Mouse (Mus musculus) lung, embryonic 16.5 days (tissue): ENCODE data around the gene Ppp1r1b. TPM values are rescaled to one million over a fixed set of nuclear protein-coding genes. Genes with fewer than 3 reads are reported as not detected.
A peak's percentile ranks its signal among the peaks of the same experiment; 100 is the strongest.
"Not testable (repeated sequence)": the region's sequence is repeated elsewhere in the genome, so short reads cannot be mapped to it uniquely, and the experiment has no call there.

Experiments used
- ATAC-seq: fragments of 200-750 bp; cut with Nextera tagmentation; 2 replicates; pipeline ENCODE4 v1.8.0; 2017; ENCODE audit warnings: low read depth, mild to moderate bottlenecking, moderate library complexity
- H3K27ac ChIP-seq: fragments of 300-500 bp; sonication (generic); 2 replicates; pipeline ENCODE4 v1.5.1; 2014; ENCODE audit warnings: mild to moderate bottlenecking, control low read depth, low read length
- H3K27me3 ChIP-seq: fragments of 300-500 bp; sonication (generic); 2 replicates; pipeline ENCODE4 v1.6.1; 2014; ENCODE audit warnings: low read depth, low read length, mixed read lengths; ENCODE audit not compliant: control insufficient read depth, insufficient read depth
- H3K36me3 ChIP-seq: fragments of 300-500 bp; sonication (generic); 2 replicates; pipeline ENCODE4 v1.6.1; 2014; ENCODE audit warnings: low read length; ENCODE audit not compliant: control insufficient read depth, insufficient read depth
- H3K4me1 ChIP-seq: fragments of 300-500 bp; sonication (generic); replicated peaks from 2 replicates; pipeline ENCODE4 v1.6.1; 2014; ENCODE audit warnings: low read length, mixed read lengths; ENCODE audit not compliant: control insufficient read depth, insufficient read depth
- H3K4me2 ChIP-seq: fragments of 300-500 bp; sonication (generic); 2 replicates; pipeline ENCODE4 v1.6.1; 2014; ENCODE audit warnings: low read depth, low read length, control low read depth
- H3K4me3 ChIP-seq: fragments of 300-500 bp; sonication (generic); 2 replicates; pipeline ENCODE4 v1.5.1; 2014; ENCODE audit warnings: mild to moderate bottlenecking, low read length, control low read depth
- H3K9ac ChIP-seq: fragments of 300-500 bp; sonication (generic); 2 replicates; pipeline ENCODE4 v1.6.1; 2014; ENCODE audit warnings: low read length, control low read depth
- H3K9me3 ChIP-seq: fragments of 300-500 bp; sonication (generic); 2 replicates; pipeline ENCODE4 v1.6.1; 2016; ENCODE audit warnings: low read length; ENCODE audit not compliant: control insufficient read depth
- WGBS: fragments of 180-500 bp; shearing (Covaris S2); extraction: QIAGEN DNeasy Blood & Tissue Kit; methylation state at CpG from one replicate; pipeline ENCODE4 v1.1.7; 2014; 5-methylcytosine and 5-hydroxymethylcytosine counted together
- polyA plus RNA-seq: library from polyadenylated mRNA; unstranded; fragments of >200 nt; fragmentation: Nextera tagmentation; extraction: Ambion mirVana; gene quantifications from 2 replicates; pipeline ENCODE4 v1.2.1, GENCODE M21; 2015

The Ppp1r1b gene
- polyA plus RNA-seq, 1 experiment from 2014 or later = 6.1 TPM

- Histone ChIP-seq H3K27me3 (no peaks in the 10 kb centered on the region), H3K36me3 (peaks cover 30% of the 10 kb centered on the region), H3K9me3 (no peaks in the 10 kb centered on the region), H3K27ac (no peak overlapping the region), H3K4me2 (no peak overlapping the region), H3K4me3 (no peak overlapping the region), H3K4me1 (peaks cover 3% of the 10 kb centered on the region; the same call in 1 of the 2 replicates), H3K9ac (no peak overlapping the region)
- WGBS = 76% methylated on average over 5 of the region's 5 CpGs
- ATAC-seq = no peak
These were observed 28.6 kb downstream of the Ppp1r1b start for GRCm38 (mm10) chr11:98376756-98377155.

GRCm38 (mm10) chr11:98377787-98378186, 29.6 kb downstream of the Ppp1r1b start:
- H3K27me3 ChIP-seq = no peaks in the 10 kb centered on the region
- peaks cover 30% of the 10 kb centered on the region for H3K36me3 ChIP-seq
- no peak overlapping the region for H3K9ac ChIP-seq
- H3K27ac ChIP-seq = no peak overlapping the region
- no peaks in the 10 kb centered on the region for H3K9me3 ChIP-seq
- H3K4me1 ChIP-seq = peaks cover 3% of the 10 kb centered on the region; the same call in 1 of the 2 replicates
- H3K4me2 ChIP-seq = no peak overlapping the region
- WGBS = 73% methylated on average over 11 of the region's 11 CpGs
- ATAC-seq = no peak
- H3K4me3 ChIP-seq = no peak overlapping the region

- 0 out of 2 replicates have a peak, but pooled peaks have one; percentile 13 for ATAC-seq
- WGBS = 71% methylated on average over 7 of the region's 7 CpGs
- Histone ChIP-seq H3K9ac (no peak overlapping the region), H3K9me3 (no peaks in the 10 kb centered on the region), H3K27ac (no peak overlapping the region), H3K4me3 (no peak overlapping the region), H3K4me2 (no peak overlapping the region), H3K36me3 (peaks cover 30% of the 10 kb centered on the region), H3K4me1 (peaks cover 3% of the 10 kb centered on the region; the same call in 1 of the 2 replicates), H3K27me3 (no peaks in the 10 kb centered on the region)
These were observed 31.2 kb downstream of the Ppp1r1b start for GRCm38 (mm10) chr11:98379379-98379778.

- H3K9ac ChIP-seq = no peak overlapping the region
- no peak overlapping the region for H3K4me2 ChIP-seq
- H3K27me3 ChIP-seq = peaks cover 4% of the 10 kb centered on the region
- H3K4me1 ChIP-seq = peaks cover 3% of the 10 kb centered on the region; the same call in 1 of the 2 replicates
- H3K27ac ChIP-seq = no peak overlapping the region
- H3K36me3 ChIP-seq = peaks cover 28% of the 10 kb centered on the region
- 62% methylated on average over 6 of the region's 6 CpGs for WGBS
- no peak overlapping the region for H3K4me3 ChIP-seq
- H3K9me3 ChIP-seq = no peaks in the 10 kb centered on the region
- no peak for ATAC-seq
These were observed 31.9 kb downstream of the Ppp1r1b start for GRCm38 (mm10) chr11:98380106-98380505.

GRCm38 (mm10) chr11:98381651-98382050, 33.4 kb downstream of the Ppp1r1b start:
- Histone ChIP-seq H3K27me3 (peaks cover 18% of the 10 kb centered on the region), H3K4me1 (peaks cover 6% of the 10 kb centered on the region), H3K27ac (no peak overlapping the region), H3K4me3 (no peak overlapping the region), H3K9ac (no peak overlapping the region), H3K36me3 (peaks cover 20% of the 10 kb centered on the region), H3K9me3 (no peaks in the 10 kb centered on the region), H3K4me2 (no peak overlapping the region)
- WGBS = 92% methylated on average over 2 of the region's 2 CpGs
- ATAC-seq = no peak

GRCm38 (mm10) chr11:98382405-98382804, 34.2 kb downstream of the Ppp1r1b start:
- Histone ChIP-seq H3K27me3 (peaks cover 25% of the 10 kb centered on the region), H3K36me3 (peaks cover 20% of the 10 kb centered on the region)
- not testable (repeated sequence) for H3K4me3 ChIP-seq, H3K4me1 ChIP-seq, H3K9me3 ChIP-seq, ATAC-seq, H3K4me2 ChIP-seq, H3K27ac ChIP-seq, H3K9ac ChIP-seq
- 34% methylated on average over 2 of the region's 2 CpGs for WGBS

GRCm38 (mm10) chr11:98383261-98384030, 35.2 kb downstream of the Ppp1r1b start, which contains the start of gene Tcap:
Gene Tcap (plus strand): TSS chr11:98383811.
- ATAC-seq = no peak
- WGBS = 51% methylated on average over 14 of the region's 14 CpGs
- Histone ChIP-seq H3K27ac (no peak within 1 kb of the TSS), H3K27me3 (peaks cover 31% of the 10 kb centered on the region), H3K36me3 (peaks cover 15% of the 10 kb centered on the region), H3K4me2 (no peak within 1 kb of the TSS), H3K9ac (0 out of 2 replicates have a peak within 1 kb of the TSS, but pooled peaks have one; percentile 15), H3K9me3 (no peaks in the 10 kb centered on the region), H3K4me3 (no peak within 1 kb of the TSS), H3K4me1 (peaks cover 9% of the 10 kb centered on the region)

- peaks cover 31% of the 10 kb centered on the region for H3K27me3 ChIP-seq
These were observed 36.0 kb downstream of the Ppp1r1b start for GRCm38 (mm10) chr11:98384216-98384615.

GRCm38 (mm10) chr11:98384721-98385637, 36.8 kb downstream of the Ppp1r1b start:
- Histone ChIP-seq H3K4me1 (peaks cover 12% of the 10 kb centered on the region), H3K4me2 (no peak overlapping the region), H3K4me3 (no peak overlapping the region), H3K9me3 (no peaks in the 10 kb centered on the region), H3K27me3 (peaks cover 31% of the 10 kb centered on the region), H3K9ac (0 out of 2 replicates have a peak overlapping the region, but pooled peaks have one; percentile 15), H3K27ac (no peak overlapping the region), H3K36me3 (peaks cover 7% of the 10 kb centered on the region)
- WGBS = 64% methylated on average over 8 of the region's 8 CpGs
- ATAC-seq = no peak

More at GRCm38 (mm10) chr11:98384216-98384615, 36.0 kb downstream of the Ppp1r1b start:
- no peaks in the 10 kb centered on the region for H3K9me3 ChIP-seq
- no peak overlapping the region for H3K4me2 ChIP-seq
- ATAC-seq = no peak
- 74% methylated on average over 20 of the region's 20 CpGs for WGBS
- peaks cover 10% of the 10 kb centered on the region for H3K36me3 ChIP-seq
- no peak overlapping the region for H3K9ac ChIP-seq
- peaks cover 14% of the 10 kb centered on the region for H3K4me1 ChIP-seq
- H3K27ac ChIP-seq = no peak overlapping the region
- no peak overlapping the region for H3K4me3 ChIP-seq
